Mouse (Mus musculus): ENCODE measurements at regions not wholly inside any gene's neighbourhood (a gene's known extent, or its start where the extent isn't known, plus 50 kb on each side); places are given as distances from the start of the nearest gene placed in this dataset.

- no peak overlapping the region for H3K4me3 ChIP-seq (ENCODE audit: low read depth, low read length)
- H3K36me3 ChIP-seq (ENCODE audit: control insufficient read depth, insufficient read depth, low read length) = no peaks in the 10 kb centered on the region
- 89% methylated on average over 8 of the region's 8 CpGs for WGBS
- no peaks in the 10 kb centered on the region; the same call in 1 of the 2 replicates for H3K9me3 ChIP-seq (ENCODE audit: control insufficient read depth, low read length)
- ATAC-seq (replicated peaks; ENCODE audit: low FRiP score) = no peak
- DNase-seq (ENCODE audit: low spot score) = no peak
- no peak overlapping the region for H3K9ac ChIP-seq (ENCODE audit: low read length)
- H3K27me3 ChIP-seq (ENCODE audit: control insufficient read depth, insufficient read depth, low read length) = no peaks in the 10 kb centered on the region
- no peak overlapping the region for H3K27ac ChIP-seq (ENCODE audit: low read depth, low read length)
- no peak overlapping the region for H3K4me2 ChIP-seq (ENCODE audit: low read depth, low read length, severe bottlenecking)
- no peaks in the 10 kb centered on the region for H3K4me1 ChIP-seq (replicated peaks; ENCODE audit: control insufficient read depth, insufficient read depth, low read length)
Measured at GRCm38 (mm10) chr17:88268216-88268615, 172.3 kb upstream of the Foxn2 start.

DNA sequence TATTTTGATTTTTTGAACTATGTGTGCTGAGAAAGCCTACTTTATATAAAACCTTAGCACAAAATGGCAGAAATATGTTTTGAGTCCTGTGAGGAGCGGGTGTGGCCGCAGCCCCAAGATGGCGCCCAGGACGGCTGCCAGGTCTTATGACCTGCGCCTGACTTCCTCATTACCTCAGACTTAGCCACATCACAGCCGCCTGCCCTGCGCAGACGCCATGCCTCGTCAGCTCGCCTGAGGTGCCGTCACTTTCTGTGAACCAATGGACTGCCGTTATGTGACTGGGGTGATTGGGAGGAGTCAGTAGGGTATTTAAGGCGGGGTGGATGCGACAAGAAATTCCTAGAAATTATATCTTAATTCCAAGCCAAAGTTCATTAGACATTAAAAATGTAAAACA, 171.7 kb upstream of the Foxn2 start:
- Histone ChIP-seq H3K27ac (ENCODE audit: low read depth, low read length) (no peak overlapping the region), H3K4me2 (ENCODE audit: low read depth, low read length, severe bottlenecking) (no peak overlapping the region), H3K9ac (ENCODE audit: low read length) (no peak overlapping the region), H3K27me3 (ENCODE audit: control insufficient read depth, insufficient read depth, low read length) (no peaks in the 10 kb centered on the region), H3K4me1 (replicated peaks; ENCODE audit: control insufficient read depth, insufficient read depth, low read length) (no peaks in the 10 kb centered on the region), H3K9me3 (ENCODE audit: control insufficient read depth, low read length) (no peaks in the 10 kb centered on the region; the same call in 1 of the 2 replicates), H3K4me3 (ENCODE audit: low read depth, low read length) (no peak overlapping the region), H3K36me3 (ENCODE audit: control insufficient read depth, insufficient read depth, low read length) (no peaks in the 10 kb centered on the region)
- no peak for DNase-seq (ENCODE audit: low spot score)
- WGBS = 96% methylated on average over 14 of the region's 14 CpGs
- no peak for ATAC-seq (replicated peaks; ENCODE audit: low FRiP score)

DNA sequence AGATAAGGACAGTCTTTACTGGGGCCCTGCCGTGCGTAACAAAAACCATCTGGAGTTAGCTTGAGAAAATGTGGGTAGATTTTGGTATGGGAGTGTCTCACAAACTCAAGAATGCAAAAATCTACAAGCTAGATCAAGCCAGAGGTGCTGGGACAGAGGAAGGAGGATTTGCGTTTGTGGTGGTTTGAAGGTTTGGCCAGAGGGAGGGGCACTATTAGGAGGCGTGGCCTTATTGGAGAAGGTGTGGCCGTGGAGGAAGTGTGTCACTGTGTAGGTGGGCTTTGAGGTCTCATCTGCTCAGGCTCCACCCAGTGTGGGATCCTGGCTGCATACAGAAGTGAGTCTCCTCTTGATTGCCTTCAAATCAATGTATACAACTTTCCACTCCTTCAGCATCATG, 169.6 kb upstream of the Foxn2 start:
- H3K27ac ChIP-seq (ENCODE audit: low read depth, low read length) = no peak overlapping the region
- no peak overlapping the region for H3K4me3 ChIP-seq (ENCODE audit: low read depth, low read length)
- H3K9me3 ChIP-seq (ENCODE audit: control insufficient read depth, low read length) = no peaks in the 10 kb centered on the region; the same call in 1 of the 2 replicates
- no peak overlapping the region for H3K4me2 ChIP-seq (ENCODE audit: low read depth, low read length, severe bottlenecking)
- WGBS = 86% methylated on average over 5 of the region's 5 CpGs
- DNase-seq (ENCODE audit: low spot score) = no peak
- no peak for ATAC-seq (replicated peaks; ENCODE audit: low FRiP score)
- H3K4me1 ChIP-seq (replicated peaks; ENCODE audit: control insufficient read depth, insufficient read depth, low read length) = no peaks in the 10 kb centered on the region
- no peak overlapping the region for H3K9ac ChIP-seq (ENCODE audit: low read length)
- H3K36me3 ChIP-seq (ENCODE audit: control insufficient read depth, insufficient read depth, low read length) = no peaks in the 10 kb centered on the region
- no peaks in the 10 kb centered on the region for H3K27me3 ChIP-seq (ENCODE audit: control insufficient read depth, insufficient read depth, low read length)

DNA sequence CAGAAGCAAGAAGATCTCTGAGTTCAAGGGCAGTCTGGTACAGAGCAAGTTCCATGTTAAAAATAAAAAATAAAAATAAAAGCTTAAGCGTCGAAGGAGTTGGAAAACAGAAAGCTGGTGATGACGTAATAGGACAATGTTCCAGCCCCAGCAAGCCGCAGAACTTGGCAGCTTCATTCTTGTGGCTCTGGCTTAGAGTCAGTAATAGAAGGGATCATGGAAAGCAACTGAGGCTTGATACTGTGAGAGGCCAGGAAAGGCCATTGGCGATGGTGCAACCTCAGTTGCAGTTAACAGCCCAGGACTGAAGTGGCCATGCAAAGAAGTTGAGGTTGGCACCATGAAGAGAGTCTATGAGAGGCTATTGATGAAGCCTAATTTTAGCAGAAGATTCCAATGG, 168.3 kb upstream of the Foxn2 start:
- Histone ChIP-seq H3K4me1 (replicated peaks; ENCODE audit: control insufficient read depth, insufficient read depth, low read length) (no peaks in the 10 kb centered on the region), H3K9ac (ENCODE audit: low read length) (no peak overlapping the region), H3K4me2 (ENCODE audit: low read depth, low read length, severe bottlenecking) (no peak overlapping the region), H3K27me3 (ENCODE audit: control insufficient read depth, insufficient read depth, low read length) (no peaks in the 10 kb centered on the region), H3K27ac (ENCODE audit: low read depth, low read length) (no peak overlapping the region), H3K36me3 (ENCODE audit: control insufficient read depth, insufficient read depth, low read length) (no peaks in the 10 kb centered on the region), H3K9me3 (ENCODE audit: control insufficient read depth, low read length) (no peaks in the 10 kb centered on the region; the same call in 1 of the 2 replicates), H3K4me3 (ENCODE audit: low read depth, low read length) (no peak overlapping the region)
- WGBS = 97% methylated on average over 5 of the region's 5 CpGs
- no peak for ATAC-seq (replicated peaks; ENCODE audit: low FRiP score)
- no peak for DNase-seq (ENCODE audit: low spot score)

GRCm38 (mm10) chr17:88273520-88273919, 167.0 kb upstream of the Foxn2 start:
- Histone ChIP-seq H3K27ac (ENCODE audit: low read depth, low read length) (no peak overlapping the region), H3K36me3 (ENCODE audit: control insufficient read depth, insufficient read depth, low read length) (no peaks in the 10 kb centered on the region), H3K27me3 (ENCODE audit: control insufficient read depth, insufficient read depth, low read length) (no peaks in the 10 kb centered on the region), H3K9me3 (ENCODE audit: control insufficient read depth, low read length) (no peaks in the 10 kb centered on the region; the same call in 1 of the 2 replicates), H3K4me1 (replicated peaks; ENCODE audit: control insufficient read depth, insufficient read depth, low read length) (no peaks in the 10 kb centered on the region), H3K4me3 (ENCODE audit: low read depth, low read length) (no peak overlapping the region), H3K4me2 (ENCODE audit: low read depth, low read length, severe bottlenecking) (no peak overlapping the region), H3K9ac (ENCODE audit: low read length) (no peak overlapping the region)
- ATAC-seq (replicated peaks; ENCODE audit: low FRiP score) (no peak), DNase-seq (ENCODE audit: low spot score) (no peak)
- 94% methylated on average over 9 of the region's 9 CpGs for WGBS

- H3K27ac ChIP-seq (ENCODE audit: low read depth, low read length) = no peak overlapping the region
- H3K9ac ChIP-seq (ENCODE audit: low read length) = no peak overlapping the region
- H3K9me3 ChIP-seq (ENCODE audit: control insufficient read depth, low read length) = no peaks in the 10 kb centered on the region; the same call in 1 of the 2 replicates
- no peak overlapping the region for H3K4me2 ChIP-seq (ENCODE audit: low read depth, low read length, severe bottlenecking)
- DNase-seq (ENCODE audit: low spot score) = no peak
- ATAC-seq (replicated peaks; ENCODE audit: low FRiP score) = 0 out of 2 replicates have a peak, but pooled peaks have one; percentile 30
- H3K27me3 ChIP-seq (ENCODE audit: control insufficient read depth, insufficient read depth, low read length) = no peaks in the 10 kb centered on the region
- H3K4me1 ChIP-seq (replicated peaks; ENCODE audit: control insufficient read depth, insufficient read depth, low read length) = no peaks in the 10 kb centered on the region
- no peak overlapping the region for H3K4me3 ChIP-seq (ENCODE audit: low read depth, low read length)
- 89% methylated on average over 14 of the region's 14 CpGs for WGBS
- no peaks in the 10 kb centered on the region for H3K36me3 ChIP-seq (ENCODE audit: control insufficient read depth, insufficient read depth, low read length)
Measured at GRCm38 (mm10) chr17:88274003-88274698, 166.4 kb upstream of the Foxn2 start.

- Histone ChIP-seq H3K36me3 (ENCODE audit: control insufficient read depth, insufficient read depth, low read length) (no peaks in the 10 kb centered on the region), H3K27ac (ENCODE audit: low read depth, low read length) (no peak overlapping the region), H3K4me1 (replicated peaks; ENCODE audit: control insufficient read depth, insufficient read depth, low read length) (no peaks in the 10 kb centered on the region), H3K4me2 (ENCODE audit: low read depth, low read length, severe bottlenecking) (no peak overlapping the region), H3K9me3 (ENCODE audit: control insufficient read depth, low read length) (no peaks in the 10 kb centered on the region; the same call in 1 of the 2 replicates), H3K9ac (ENCODE audit: low read length) (no peak overlapping the region), H3K4me3 (ENCODE audit: low read depth, low read length) (no peak overlapping the region), H3K27me3 (ENCODE audit: control insufficient read depth, insufficient read depth, low read length) (no peaks in the 10 kb centered on the region)
- 51% methylated on average over 6 of the region's 6 CpGs for WGBS
- DNase-seq (ENCODE audit: low spot score) (no peak), ATAC-seq (replicated peaks; ENCODE audit: low FRiP score) (peak; percentile 77)
Measured at GRCm38 (mm10) chr17:88274720-88275433, 165.6 kb upstream of the Foxn2 start.

DNA sequence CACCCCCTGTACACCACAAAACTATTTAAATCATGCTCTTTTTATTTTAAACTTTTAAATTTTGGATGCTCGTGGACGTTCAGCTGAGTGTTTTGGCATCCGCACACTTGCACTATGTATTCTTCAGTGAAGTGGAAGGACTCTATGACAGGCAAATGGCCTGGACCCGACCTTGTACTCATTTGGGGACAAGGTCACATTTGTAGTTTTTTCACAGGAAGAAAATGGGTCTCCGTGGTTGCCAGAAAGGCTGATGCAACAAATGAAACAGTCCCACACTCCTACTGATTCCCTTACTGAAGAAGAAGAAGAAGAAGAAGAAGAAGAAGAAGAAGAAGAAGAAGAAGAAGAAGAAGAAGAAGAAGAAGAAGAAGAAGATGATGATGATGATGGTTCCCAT, 160.9 kb upstream of the Foxn2 start:
- Histone ChIP-seq H3K27ac (ENCODE audit: low read depth, low read length) (no peak overlapping the region), H3K9me3 (ENCODE audit: control insufficient read depth, low read length) (no peaks in the 10 kb centered on the region; the same call in 1 of the 2 replicates), H3K4me2 (ENCODE audit: low read depth, low read length, severe bottlenecking) (no peak overlapping the region), H3K9ac (ENCODE audit: low read length) (no peak overlapping the region), H3K27me3 (ENCODE audit: control insufficient read depth, insufficient read depth, low read length) (no peaks in the 10 kb centered on the region), H3K36me3 (ENCODE audit: control insufficient read depth, insufficient read depth, low read length) (no peaks in the 10 kb centered on the region), H3K4me1 (replicated peaks; ENCODE audit: control insufficient read depth, insufficient read depth, low read length) (no peaks in the 10 kb centered on the region), H3K4me3 (ENCODE audit: low read depth, low read length) (no peak overlapping the region)
- 82% methylated on average over 5 of the region's 5 CpGs for WGBS
- ATAC-seq (replicated peaks; ENCODE audit: low FRiP score) (no peak), DNase-seq (ENCODE audit: low spot score) (no peak)

Data from forebrain, embryonic 11.5 days (tissue).